Mouse (Mus musculus) embryonic stem cell, embryonic (primary cell): ENCODE measurements around the gene Lrp6.

Source experiments
- CTCF ChIA-PET, 4 experiments: fragments of 300-600 bp in 2 of 4; fragments of 350-600 bp in 2 of 4; sonication (Branson Sonifier 250); formaldehyde crosslinking; loops; one replicate each; lab custom pipeline; 2022; ENCODE audit warnings: inconsistent platforms in 2 of 4; lab: Charles Lee
- POLR2A ChIA-PET, 4 experiments: fragments of 300-600 bp in 2 of 4; fragments of 350-600 bp in 2 of 4; sonication (Branson Sonifier 250); formaldehyde crosslinking; loops; one replicate each; lab custom pipeline; 2022; ENCODE audit warnings: antibody characterized with exemption in 4 of 4, inconsistent platforms in 1 of 4; lab: Charles Lee

The Lrp6 gene

DNA sequence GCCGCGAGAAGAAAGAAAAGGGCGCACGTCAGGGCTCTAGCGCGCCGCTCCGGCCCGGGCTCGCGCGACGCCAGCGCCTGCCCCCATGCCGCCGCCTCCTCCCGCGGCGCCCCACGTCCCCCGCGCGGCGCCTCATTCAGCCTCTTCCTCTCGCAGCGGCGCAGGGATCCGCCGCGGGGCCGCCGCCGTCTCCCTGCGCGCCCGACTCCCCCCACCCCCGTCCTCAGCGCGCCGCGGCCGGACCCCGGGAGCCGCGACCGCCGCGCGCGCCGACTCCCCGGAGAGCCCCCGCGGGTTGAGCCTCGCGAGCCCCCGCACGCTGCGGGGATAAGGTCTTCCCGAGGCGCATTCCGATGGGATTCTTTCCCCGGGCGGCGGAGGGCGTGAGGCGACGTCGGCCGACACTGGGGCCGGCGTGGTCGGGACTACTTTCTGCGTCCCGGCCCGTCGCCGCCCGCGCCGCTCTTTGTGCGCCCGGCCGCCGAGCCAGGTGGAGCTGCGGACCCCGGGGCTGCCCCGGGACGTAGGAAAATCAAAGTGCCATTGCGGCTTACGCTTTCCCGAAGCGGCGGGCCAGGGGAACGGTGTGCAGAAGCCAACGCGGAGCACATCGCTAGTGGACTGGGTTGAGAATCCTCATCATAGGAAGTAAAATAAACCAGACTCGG lies at the start of gene Lrp6:
TSS of gene Lrp6 (minus strand) at position 148 of the 668 bp plus-strand sequence.
- POLR2A ChIA-PET: interaction anchor here in 3 of 4 experiments (0.6 to 4.7 kb wide), 20 partner anchors 8 to 734 kb away, joined by 3 to 31 read pairs (median 4); no protein-coding TSS in a partner anchor
- CTCF ChIA-PET: interaction anchor here in 1 of 4 experiments (0.6 kb wide), 1 partner anchor 378 kb away, joined by 3 read pairs; no protein-coding TSS in a partner anchor

DNA sequence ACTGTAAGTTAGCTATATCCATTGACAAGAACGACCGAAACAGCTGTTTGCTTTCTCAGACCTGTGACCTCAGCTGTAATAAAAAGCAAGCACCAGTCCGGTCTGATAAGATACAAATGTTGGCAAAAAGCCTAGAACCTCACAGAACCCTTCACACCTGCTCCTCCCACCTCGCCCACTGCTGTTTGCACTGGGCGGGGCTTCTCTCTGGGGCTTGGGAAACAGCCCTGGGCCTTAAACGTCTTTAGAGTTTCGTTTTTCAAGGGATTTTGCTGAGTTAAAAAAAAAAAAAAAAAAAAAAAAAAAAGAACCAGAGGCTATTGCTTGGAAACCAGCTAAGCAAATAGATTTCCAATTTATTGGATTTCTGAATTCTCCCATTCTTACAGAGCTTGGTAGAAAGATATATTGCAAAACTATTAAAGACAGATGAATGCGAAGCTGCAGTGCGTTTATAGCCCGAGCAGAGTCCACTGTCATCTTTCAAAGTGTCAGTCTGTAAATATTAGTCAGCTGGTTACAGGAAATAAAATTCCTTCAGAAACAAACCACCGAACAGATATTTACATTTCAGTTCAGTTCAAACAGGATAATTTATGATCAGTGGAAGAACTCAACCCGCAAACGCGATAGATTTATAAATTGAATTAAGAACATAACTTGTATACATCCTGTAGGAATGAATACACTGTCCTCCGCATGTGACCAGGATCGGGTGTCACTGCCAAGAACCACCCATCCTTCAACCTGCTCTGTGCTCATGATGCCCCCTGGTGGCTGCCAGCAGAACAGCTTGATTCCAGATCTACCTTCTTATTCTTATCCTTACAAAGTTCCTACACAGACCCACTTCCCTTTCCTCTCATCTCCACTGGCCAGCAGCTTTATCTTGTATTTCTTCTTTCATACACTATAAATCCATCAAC lies 48.2 kb upstream of the Lrp6 start:
- CTCF ChIA-PET: interaction anchor here (0.5 to 1.6 kb wide), 29 partner anchors 10 to 706 kb away, joined by 3 to 8 read pairs (median 3); partner anchors contain the start of gene Mansc1 (in 1 of the 4)
- POLR2A ChIA-PET: interaction anchor here in 3 of 4 experiments (0.5 to 2.4 kb wide), 13 partner anchors 11 to 292 kb away, joined by 3 to 14 read pairs (median 4); no protein-coding TSS in a partner anchor

DNA sequence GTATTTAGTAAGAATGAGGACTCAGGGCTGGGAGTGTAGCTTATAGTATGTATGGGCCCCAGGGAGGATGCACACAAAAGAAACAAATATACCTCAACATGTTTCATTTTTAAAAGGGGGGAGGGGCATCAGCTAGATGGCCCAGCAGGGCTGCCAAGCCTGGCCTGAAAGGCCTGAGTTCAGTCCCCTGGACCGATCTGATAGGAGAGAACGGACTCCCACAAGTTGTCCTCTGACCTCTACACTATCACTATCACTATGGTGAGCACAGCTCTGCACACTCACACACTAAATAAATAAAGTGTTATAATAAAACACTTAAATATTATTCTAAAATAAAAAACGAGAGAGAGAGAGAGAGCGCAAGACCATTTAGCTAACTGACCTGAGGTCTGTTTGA lies 47.6 kb upstream of the Lrp6 start:
- ChIA-PET CTCF (interaction anchor here in 3 of 4 experiments (0.5 to 1.5 kb wide), 12 partner anchors 11 to 229 kb away, joined by 3 to 5 read pairs (median 3); no protein-coding TSS in a partner anchor), POLR2A (interaction anchor here in 3 of 4 experiments (0.9 to 2.4 kb wide), 12 partner anchors 9 to 175 kb away, joined by 3 to 14 read pairs (median 3); no protein-coding TSS in a partner anchor)

DNA sequence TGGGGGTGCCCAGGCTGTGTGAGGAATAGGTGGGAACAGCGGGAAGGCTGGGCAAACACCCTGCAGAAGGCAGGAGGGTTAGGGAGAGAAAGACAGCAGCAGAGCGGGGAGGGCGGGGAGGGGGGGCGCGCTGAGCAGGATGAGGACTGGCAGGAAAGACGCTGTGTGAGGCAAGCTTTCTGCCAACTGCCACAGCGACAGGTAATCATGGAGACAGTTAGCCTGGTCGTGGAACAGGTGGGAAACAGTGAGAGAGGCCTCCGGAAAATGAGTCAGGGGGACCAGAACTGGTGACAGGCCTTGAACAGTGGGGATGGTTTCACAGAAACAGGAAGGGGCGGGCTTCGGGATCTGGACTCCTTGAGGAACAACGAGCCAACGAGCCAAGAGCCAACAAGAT lies 45.1 kb upstream of the Lrp6 start:
- POLR2A ChIA-PET: interaction anchor here in 3 of 4 experiments (0.7 to 0.8 kb wide), 3 partner anchors 46 to 225 kb away, joined by 3 to 5 read pairs (median 3); no protein-coding TSS in a partner anchor
- CTCF ChIA-PET: interaction anchor here in 2 of 4 experiments (0.6 to 1.0 kb wide), 3 partner anchors 9 to 115 kb away, joined by 3 to 4 read pairs (median 3); no protein-coding TSS in a partner anchor

DNA sequence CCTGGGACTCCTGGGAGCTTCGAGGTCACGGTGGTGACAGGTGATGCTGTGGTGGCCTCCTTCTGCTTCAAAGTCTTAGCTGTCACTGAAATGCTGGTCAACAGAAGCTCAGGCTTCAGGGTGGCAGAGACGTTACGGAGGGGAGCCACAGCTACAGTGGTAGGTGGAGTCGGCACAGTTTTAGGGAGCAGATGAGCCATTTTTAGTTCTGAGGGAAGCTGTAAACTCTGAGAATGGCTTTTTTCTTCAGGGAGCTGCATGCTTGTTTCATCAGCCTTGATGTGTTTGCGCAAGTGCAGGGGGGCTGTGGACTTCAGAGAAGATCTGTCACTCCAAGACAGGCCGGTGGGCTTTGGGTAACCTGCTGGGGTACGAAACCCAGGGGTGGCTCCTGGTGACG lies 43.6 kb upstream of the Lrp6 start:
- ChIA-PET POLR2A (interaction anchor here in 3 of 4 experiments (0.6 to 1.4 kb wide), 4 partner anchors 9 to 253 kb away, joined by 3 to 6 read pairs (median 4); no protein-coding TSS in a partner anchor), CTCF (interaction anchor here in 3 of 4 experiments (0.6 to 1.7 kb wide), 4 partner anchors 9 to 11 kb away, joined by 3 to 8 read pairs (median 3); no protein-coding TSS in a partner anchor)

DNA sequence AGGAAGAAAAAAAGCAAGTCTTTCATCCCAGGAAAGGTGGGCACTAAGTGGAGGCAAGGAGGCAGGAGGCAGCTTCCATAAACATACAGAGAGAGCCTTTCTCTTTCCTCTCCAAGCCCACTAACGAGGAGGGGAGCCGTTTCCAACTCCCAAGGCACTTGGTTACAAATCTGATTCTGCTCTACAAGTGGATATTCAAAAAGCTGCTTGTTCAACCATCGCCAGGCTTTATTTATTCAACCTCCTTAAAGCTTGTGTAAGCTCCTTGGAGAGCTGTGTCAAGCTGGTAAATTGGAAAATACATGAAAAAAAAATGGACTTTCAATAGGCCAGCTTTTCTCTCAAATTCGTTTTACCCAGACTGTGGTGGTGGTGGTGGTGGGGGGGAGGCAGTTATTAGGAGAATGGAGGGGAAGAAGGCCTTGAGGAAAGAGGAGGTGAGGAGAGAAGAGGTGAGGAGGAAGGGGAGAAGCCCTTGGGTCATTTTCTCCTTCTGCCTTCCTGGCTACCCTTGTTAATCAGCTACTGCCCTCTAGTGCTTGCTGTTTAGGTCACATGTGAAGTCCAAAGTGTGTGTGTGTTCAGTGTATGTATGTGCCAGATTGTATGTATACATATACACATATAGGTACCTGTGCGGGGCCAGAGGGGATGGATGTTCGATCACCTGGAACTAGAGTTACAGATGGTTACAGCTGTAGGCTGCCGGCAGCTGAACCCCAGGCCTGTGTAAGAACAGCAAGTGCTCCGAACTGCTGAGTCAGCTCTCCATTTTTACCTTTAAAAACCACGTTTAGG lies 40.4 kb upstream of the Lrp6 start:
- POLR2A ChIA-PET: interaction anchor here (0.5 to 2.4 kb wide), 15 partner anchors 12 to 193 kb away, joined by 3 to 8 read pairs (median 3); no protein-coding TSS in a partner anchor
- CTCF ChIA-PET: interaction anchor here (0.5 to 2.0 kb wide), 30 partner anchors 8 to 670 kb away, joined by 3 to 10 read pairs (median 4); no protein-coding TSS in a partner anchor

DNA sequence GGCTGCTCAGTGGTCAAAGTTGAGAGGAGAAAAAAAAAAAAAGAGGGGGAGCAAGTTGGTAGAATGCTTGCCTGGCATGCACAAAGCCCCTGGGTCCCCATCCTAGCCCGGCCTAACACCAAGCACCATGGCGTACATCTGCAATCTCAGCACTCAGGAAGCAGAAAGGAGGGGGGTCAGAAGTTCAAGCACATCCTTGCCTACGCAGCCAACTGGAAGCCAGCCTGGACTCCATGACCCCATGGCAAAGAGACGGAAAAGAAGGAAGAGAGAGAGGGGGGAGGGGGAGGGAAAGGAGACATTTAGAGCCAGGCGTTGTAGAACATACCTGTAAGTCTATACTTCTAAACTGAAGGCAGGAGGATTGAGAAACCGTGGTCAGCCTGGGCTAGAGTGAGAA lies 39.8 kb upstream of the Lrp6 start:
- CTCF ChIA-PET: interaction anchor here (0.6 to 2.0 kb wide), 15 partner anchors 7 to 669 kb away, joined by 3 to 10 read pairs (median 5); no protein-coding TSS in a partner anchor
- POLR2A ChIA-PET: interaction anchor here in 2 of 4 experiments (0.7 to 2.4 kb wide), 5 partner anchors 15 to 367 kb away, joined by 3 to 8 read pairs (median 3); no protein-coding TSS in a partner anchor

DNA sequence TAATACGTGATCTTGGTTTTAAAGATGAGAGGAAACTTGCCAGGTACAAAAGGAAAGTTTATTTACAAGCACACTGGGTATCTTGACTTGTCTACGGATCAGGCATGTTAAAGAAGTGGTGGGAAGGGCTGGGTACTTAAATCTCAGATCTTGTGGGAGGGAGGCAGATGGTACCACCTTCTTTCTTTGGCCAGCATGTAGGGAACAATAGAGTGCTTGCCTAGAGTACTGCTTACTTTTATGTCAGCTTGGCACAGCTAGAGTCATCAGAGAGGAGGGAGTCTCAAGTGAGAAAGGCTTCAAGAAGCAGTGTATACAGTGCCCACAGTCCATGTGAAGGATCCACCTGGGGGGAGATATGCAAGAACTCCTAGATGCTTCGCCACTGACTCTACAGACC lies 38.4 kb upstream of the Lrp6 start:
- CTCF ChIA-PET: interaction anchor here in 1 of 4 experiments (0.5 to 1.2 kb wide), 2 partner anchors 16 to 39 kb away, joined by 3 read pairs; no protein-coding TSS in a partner anchor
- POLR2A ChIA-PET: interaction anchor here in 2 of 4 experiments (0.6 to 1.0 kb wide), 2 partner anchors 9 to 254 kb away, joined by 3 read pairs; no protein-coding TSS in a partner anchor

DNA sequence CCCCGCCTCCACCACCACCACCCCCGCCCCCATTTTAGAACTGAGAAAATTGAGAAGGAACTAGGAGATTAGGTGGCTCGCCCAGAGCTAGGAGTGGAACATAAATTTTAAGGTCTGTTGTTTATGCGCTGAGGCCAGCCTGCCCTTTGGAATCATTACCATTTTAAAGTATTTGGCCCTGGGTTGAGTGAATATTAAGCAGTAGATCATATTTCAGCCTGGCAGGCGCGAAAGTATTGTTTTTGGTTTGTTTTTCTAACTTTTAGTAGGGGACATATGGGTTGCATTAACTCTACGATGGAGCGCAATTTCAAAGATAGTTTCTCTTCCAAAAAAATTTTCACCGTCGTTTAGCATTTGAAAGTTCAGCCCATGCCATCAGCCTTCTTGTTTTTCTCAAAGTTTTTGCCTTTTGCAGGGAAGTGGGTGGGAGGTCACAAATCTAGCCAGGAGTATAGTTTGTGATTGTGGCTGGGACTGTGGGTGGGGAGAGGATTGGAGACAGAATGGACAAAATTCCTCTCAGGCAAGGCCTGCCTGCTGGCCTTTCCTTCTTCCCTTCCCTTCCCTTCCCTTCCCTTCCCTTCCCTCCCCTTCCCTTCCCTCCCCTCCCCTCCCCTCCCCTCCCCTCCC lies 35.7 kb upstream of the Lrp6 start:
- POLR2A ChIA-PET: interaction anchor here in 2 of 4 experiments (0.6 to 2.0 kb wide), 3 partner anchors 12 to 274 kb away, joined by 3 to 14 read pairs (median 9); partner anchors contain the start of gene Lrp6 (in 1 of the 2)

DNA sequence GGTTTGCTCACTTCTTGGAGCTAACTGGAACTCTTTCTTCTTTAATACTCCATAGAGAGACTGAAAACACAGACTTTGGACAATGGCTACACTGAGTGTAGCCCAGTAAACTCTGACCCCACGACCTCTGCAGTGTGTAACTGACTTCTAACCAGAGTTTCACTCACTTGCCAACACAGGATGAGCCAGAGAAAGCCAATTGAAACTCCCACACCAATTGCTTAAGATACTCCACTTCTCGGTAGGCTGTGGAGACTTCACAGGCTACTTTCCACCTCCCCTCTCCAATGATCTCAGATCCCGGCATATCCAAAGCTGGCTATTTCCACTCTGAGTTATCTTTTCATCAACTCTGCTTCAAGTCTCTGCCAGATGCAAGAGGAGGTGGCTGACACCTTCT lies 35.0 kb upstream of the Lrp6 start:
- ChIA-PET CTCF (interaction anchor here (0.5 to 1.4 kb wide), 7 partner anchors 9 to 161 kb away, joined by 3 to 5 read pairs (median 3); no protein-coding TSS in a partner anchor), POLR2A (interaction anchor here in 3 of 4 experiments (0.6 to 2.0 kb wide), 12 partner anchors 9 to 273 kb away, joined by 3 to 14 read pairs (median 4); partner anchors contain the start of gene Lrp6 (in 1 of the 3))

More for the DNA sequence above, 35.7 kb upstream of the Lrp6 start:
- CTCF ChIA-PET: interaction anchor here in 1 of 4 experiments (0.7 kb wide), 1 partner anchor 15 kb away, joined by 3 read pairs; no protein-coding TSS in a partner anchor

DNA sequence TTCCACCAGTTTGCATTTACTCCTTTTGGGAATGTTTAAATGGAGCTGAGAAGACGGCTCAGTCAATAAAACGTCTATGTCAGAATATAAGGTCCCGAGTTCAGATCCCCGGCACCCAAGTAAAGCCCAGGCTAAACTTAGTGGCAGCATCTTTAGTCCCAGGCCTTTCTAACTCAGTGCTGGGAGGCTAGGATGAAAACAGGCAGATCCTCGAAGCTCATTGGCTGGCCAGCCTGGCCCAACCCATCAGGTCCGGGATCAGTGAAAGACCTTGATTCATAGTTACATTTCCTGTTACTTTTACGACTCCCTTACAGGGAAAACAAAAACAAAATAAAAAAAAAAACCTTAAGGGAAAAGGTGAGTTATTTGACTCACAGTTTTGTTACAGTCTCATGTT lies 34.4 kb upstream of the Lrp6 start:
- POLR2A ChIA-PET: interaction anchor here in 3 of 4 experiments (0.6 to 2.0 kb wide), 15 partner anchors 10 to 396 kb away, joined by 3 to 14 read pairs (median 4); partner anchors contain the start of gene Lrp6 (in 1 of the 3)
- CTCF ChIA-PET: interaction anchor here (0.6 to 1.4 kb wide), 5 partner anchors 10 to 356 kb away, joined by 3 to 5 read pairs (median 3); no protein-coding TSS in a partner anchor

DNA sequence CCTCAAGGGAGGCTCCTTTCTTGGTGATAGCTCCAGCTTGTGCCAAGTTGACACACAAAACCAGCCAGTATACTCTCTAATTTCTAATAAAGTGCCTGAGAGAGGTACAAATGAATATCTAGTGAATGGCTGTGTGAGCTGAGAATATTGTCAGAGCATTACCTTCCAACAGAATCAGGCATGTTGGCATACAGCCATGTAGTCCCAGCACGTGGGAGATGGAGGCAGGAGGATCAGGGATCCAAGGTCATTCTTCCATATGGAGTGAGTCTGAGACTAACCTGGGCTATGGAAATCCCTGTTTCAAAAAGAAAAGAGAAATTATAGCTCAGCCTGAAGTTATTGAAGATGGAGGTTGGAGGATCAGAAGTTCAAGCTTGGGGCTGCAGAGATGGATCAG lies 32.5 kb upstream of the Lrp6 start:
- CTCF ChIA-PET: interaction anchor here in 2 of 4 experiments (0.6 to 0.9 kb wide), 2 partner anchors 8 to 12 kb away, joined by 5 to 8 read pairs; no protein-coding TSS in a partner anchor
- POLR2A ChIA-PET: interaction anchor here in 2 of 4 experiments (0.6 to 1.0 kb wide), 4 partner anchors 13 to 244 kb away, joined by 3 read pairs; no protein-coding TSS in a partner anchor

DNA sequence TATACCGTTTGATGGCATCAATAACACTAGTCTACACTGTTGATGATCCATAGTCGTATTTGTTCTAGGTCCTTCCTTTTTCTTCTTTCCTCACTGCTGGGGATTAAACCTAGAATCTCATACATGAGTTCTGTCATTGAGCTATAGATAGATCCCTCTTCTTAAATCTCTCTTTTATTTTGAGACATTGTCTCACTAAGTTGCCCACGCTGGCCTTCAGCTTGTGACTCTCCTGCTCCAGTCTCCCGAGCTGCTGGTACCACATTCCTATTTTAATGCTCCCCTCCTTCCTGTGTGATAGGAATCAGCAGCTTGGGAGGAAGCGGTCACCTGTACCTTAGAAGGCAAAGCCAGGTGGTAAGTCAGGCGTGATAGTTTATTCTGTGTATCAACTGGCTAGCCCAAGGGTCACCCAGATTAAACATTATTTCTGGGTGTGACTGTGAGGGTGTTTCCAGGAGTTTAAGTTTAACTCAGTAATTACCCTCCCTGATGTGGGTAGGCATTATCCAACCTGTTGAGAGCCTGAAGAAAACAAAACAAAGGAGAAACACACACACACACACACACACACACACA lies 31.0 kb upstream of the Lrp6 start:
- POLR2A ChIA-PET: interaction anchor here in 2 of 4 experiments (0.7 kb wide), 2 partner anchors 18 to 223 kb away, joined by 3 to 4 read pairs; no protein-coding TSS in a partner anchor

DNA sequence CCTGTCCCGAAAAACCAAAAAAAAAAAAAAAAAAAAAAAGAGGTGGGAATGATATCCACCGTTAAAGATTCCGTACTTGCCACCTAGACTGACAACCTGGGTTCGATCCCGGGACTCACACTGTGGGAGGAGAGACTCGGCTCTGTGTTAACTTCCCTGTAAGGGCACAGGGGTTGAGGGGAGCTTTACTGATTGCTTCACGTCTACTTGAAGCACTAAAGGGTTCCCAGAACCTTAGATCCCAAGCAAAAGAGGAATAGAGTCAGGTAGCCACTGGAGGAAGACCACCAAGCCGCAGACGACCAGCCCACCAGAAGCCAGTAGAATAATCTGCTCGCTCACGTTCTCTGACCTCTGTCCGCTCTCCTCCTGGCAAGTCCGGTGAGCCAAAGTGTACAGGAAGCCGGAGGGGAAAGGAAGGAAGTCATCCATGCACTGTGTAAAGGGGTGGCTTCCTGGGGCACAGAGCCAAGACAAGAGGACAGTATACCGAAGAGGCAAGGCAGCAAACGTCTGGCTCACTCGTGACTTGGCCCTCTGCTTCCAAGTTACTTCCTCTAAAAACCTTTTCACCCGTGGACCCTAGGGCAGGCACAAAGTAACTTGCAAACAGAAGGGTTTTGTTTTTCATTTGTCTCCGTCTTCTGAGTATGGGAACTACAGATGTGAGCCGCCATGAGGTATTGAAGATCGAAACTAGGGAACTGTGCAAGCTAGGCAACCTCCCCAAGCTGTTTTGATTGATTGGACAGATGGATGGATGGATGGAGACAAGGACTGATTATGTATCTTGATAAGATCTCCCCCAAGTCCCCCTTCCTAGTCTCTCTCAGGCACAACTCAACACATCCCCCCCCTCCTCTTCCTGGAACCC lies 28.0 kb upstream of the Lrp6 start:
- POLR2A ChIA-PET: interaction anchor here in 2 of 4 experiments (0.6 to 1.3 kb wide), 4 partner anchors 16 to 573 kb away, joined by 3 to 7 read pairs (median 3); no protein-coding TSS in a partner anchor
- CTCF ChIA-PET: interaction anchor here in 3 of 4 experiments (0.6 to 1.0 kb wide), 3 partner anchors 12 to 387 kb away, joined by 3 to 7 read pairs (median 6); no protein-coding TSS in a partner anchor

More for the DNA sequence above, 31.0 kb upstream of the Lrp6 start:
- CTCF ChIA-PET: interaction anchor here in 1 of 4 experiments (0.6 kb wide), 1 partner anchor 16 kb away, joined by 6 read pairs; no protein-coding TSS in a partner anchor
